Mouse (Mus musculus): ENCODE measurements around the gene Ess2.

DNA sequence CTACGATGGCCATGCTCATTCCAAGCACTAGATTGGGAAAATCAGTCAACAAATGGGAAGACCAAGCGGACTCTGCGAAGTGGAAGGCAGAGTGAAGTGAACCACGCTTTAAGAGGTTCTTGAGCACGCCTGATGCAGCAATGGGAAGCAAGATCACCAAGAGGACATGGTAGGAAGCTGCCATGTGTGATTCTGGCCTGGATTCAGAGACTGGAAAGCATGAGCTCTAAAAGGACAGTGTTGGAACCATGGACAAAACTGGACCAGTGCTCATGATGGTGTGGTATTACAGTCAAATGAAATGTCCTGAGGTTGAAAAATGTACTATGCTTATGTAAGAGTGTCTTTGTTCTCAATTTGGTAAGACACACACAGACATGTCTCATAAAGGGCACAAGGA lies 59.8 kb downstream of the Ess2 start:
- no peak for TF ChIP-seq CTCF (IDR thresholded peaks at IDR 0.05; ENCODE audit: control insufficient read depth, insufficient read depth, low read length)
- TF ChIP-seq POLR2A (IDR thresholded peaks at IDR 0.05; ENCODE audit: borderline replicate concordance, control insufficient read depth, low read depth, low read length), result no peak
